Mouse (Mus musculus) G1E-ER4 (cell line): ENCODE results near the gene Ppp1r2. TPM values are rescaled to one million over a fixed set of nuclear protein-coding genes. Genes with fewer than 3 reads are reported as not detected.

Source experiments
- GATA1 ChIP-seq: IDR thresholded peaks from one replicate; pipeline ENCODE4 v1.8.0; 2012; ENCODE audit warnings: low read length, inconsistent platforms
- polyA plus RNA-seq: library from polyadenylated mRNA; stranded (reverse); fragments of >175 nt; gene quantifications from 2 replicates; pipeline ENCODE4 v1.2.3, GENCODE M21; 2012

The Ppp1r2 gene
- polyA plus RNA-seq, 1 experiment = 72.7 TPM

DNA sequence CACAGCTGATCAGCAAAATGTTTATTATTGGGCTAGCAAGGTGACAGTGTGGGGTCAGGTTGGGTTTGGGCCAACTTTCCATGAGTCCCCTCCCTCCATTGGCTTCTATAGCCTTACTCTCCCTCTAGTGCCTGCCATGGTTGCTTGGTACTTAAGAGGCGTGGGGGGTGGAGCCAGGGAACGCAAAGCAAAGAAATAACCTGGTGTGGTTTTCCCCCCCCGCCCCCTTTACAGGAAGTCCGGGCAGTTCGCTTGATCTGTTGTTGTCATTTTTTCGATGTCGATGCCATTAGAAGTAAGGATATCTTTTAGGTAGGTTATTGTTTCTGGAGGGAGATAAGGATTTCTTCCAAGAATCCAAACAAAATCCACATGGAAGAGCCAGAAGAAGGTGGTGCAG lies 22.0 kb upstream of the Ppp1r2 start:
- no peak for TF ChIP-seq GATA1

DNA sequence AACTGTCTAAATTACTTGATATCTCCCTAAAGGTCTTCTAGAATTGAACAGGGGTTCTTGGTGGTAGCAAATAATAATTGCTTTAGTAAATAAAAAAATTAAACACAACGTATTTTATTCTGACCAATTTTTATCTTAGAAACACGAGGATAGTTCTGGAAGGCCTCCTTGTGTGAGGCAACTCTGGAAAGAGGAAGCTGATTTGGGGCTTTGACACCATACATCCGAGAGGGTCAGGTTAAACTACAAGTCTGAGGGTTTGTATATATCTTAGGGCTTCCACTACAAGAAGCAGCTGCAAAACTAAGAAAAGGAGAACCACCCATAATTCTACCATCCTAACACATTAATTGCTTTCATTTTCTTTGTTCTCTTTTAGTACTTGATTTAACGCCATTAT lies 18.7 kb upstream of the Ppp1r2 start:
- no peak for TF ChIP-seq GATA1

DNA sequence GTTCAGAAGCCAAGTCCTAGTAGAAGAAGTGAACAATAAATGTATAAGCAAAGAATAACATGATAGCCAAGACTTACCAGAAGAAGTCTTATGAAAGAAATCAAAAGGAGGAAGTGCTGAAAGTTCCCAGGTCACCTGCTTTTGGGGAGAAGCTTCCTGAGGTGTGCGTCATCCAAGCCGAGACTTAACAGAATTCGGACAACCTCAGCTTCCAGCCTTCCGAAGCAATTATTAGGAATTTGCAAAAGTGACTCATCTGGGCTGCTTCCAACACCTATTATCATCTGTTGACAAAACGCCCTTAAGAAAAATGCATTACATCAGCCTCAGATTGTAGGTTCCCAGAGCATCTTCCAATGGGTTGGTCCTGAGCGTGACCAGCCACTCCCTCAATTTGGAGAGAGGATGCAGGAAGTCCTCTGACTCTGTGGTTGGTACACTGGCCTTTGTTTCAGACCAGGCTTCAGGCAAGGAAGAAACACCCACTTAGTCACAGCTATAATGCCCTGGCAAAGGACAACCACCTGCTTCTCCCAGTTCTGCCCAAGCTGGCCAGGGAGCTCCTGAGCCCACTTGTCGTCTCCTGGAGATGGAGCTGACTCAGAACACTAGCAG lies 15.8 kb upstream of the Ppp1r2 start:
- TF ChIP-seq GATA1 = no peak

DNA sequence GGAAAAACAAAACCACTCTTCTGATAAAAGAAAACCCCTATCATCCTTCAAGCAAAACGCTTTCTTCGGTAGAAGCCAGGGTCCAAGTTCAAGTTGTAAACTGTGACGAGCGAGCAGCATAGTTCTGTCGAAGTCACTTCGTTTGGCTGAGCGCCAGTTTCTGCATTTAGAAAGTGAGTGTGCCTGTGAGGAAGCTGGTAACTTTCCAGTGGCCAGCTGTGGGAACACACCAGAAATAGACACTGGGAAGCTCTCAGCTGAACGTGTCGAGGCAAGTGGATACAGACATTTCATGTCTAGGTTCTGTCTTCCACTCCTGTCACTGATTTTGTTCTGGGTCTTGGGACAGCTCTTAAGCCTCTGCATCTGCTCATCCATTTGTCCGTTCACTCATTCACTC lies 15.2 kb upstream of the Ppp1r2 start:
- no peak for TF ChIP-seq GATA1

- no peak for TF ChIP-seq GATA1
Measured at GRCm38 (mm10) chr16:31287712-31288111, 12.6 kb upstream of the Ppp1r2 start.

GRCm38 (mm10) chr16:31286801-31287488 lies 11.9 kb upstream of the Ppp1r2 start:
- TF ChIP-seq GATA1 = no peak

DNA sequence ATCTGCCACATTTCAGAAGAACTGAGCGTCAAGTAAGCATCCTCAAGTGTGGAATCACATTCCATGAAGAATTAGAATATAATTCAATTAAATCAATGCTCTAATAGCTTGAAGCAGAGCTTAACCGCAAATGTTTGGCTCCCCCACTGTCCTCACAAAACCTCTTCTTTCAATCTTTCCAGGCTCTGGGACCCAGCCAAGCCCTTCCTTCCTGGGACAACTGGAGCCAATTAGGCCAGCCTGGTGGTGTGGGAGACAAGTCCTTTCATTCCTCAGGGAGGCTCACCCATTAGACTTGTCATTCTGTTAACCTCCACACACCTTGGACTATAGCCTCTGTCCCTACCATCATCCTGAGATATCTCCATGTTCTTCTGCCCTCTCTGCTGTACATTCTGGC lies 6.9 kb upstream of the Ppp1r2 start:
- no peak for TF ChIP-seq GATA1

DNA sequence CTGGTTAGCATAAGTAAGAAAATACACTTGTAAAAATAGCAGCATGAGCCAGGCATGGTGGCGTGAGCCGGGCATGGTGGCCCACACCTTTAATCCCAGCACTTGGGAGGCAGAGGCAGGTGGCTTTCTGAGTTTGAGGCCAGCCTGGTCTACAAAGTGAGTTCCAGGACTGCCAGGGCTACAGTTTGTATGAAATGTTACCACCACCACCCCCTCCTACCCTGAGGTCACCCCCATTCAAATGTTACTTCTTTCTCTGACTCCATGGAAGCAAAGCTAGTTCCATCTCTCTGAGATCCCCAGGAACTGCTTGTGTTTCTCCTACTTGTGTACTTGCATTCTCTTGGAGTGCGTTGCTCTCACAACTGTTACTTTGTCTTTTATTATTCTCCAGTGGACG lies 5.1 kb upstream of the Ppp1r2 start:
- TF ChIP-seq GATA1 = no peak

DNA sequence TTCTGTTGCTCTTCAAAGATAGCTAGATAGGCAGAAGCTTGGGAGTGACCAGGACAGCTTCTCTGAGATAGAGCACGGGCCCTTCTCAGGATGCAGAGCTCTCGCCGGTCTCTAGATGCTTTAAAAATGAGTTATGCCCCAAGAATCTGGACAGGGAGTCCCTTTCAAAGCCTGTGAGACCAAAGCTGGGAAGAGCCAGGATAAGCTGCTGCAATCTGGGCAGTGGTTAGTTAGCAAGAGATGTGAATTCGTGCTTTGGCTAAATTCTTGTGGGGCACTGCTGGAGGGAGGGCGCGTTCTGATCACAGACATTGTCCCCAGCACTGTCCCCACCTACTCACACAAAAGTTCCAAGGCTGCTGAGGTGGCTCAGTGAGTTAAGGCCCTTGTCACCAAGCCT lies 3.5 kb upstream of the Ppp1r2 start:
- no peak for TF ChIP-seq GATA1

DNA sequence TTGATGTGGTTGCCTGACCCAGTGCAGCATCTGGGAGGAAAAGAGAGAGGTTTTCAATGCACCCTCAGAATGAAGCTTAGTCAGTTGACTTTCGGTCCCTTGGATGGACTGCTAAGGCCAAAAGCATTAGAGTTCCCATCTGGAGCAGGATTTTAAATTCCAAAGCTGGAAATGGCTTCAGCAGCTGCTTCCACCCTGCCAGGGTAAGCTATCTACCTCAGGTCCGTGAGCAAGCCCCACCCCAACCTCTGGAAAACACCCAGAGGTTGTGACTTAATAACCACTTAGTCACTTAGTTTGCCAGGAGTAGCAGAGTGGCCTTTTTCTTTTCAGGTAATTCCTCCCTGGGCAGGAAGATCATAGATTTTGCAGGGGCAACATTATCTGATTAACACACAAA lies 3.0 kb upstream of the Ppp1r2 start:
- no peak for TF ChIP-seq GATA1

- TF ChIP-seq GATA1 = no peak
Measured at GRCm38 (mm10) chr16:31276962-31277361, 1.9 kb upstream of the Ppp1r2 start.

GRCm38 (mm10) chr16:31276539-31276938 lies 1.5 kb upstream of the Ppp1r2 start:
- TF ChIP-seq GATA1 = no peak

GRCm38 (mm10) chr16:31274084-31274483 lies 993 bp downstream of the Ppp1r2 start:
- TF ChIP-seq GATA1 = no peak

DNA sequence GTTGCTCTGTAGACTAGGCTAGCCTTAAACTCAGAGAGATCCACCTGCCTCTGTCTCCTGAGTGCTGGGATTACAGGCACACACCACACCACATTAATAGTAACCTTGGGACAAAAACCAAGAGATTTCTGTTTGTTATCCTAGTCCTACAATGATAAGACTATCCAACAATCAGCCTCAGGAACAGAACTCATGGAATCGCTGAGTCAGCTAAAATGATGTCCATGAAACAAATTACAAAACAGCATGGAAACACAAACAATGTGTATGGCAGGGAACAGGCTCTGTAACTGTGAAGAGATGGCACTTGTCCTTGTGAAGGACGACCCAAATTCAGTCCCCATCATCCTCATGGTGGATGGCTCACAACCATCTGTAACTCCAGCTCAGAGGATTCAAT lies 8.4 kb downstream of the Ppp1r2 start:
- no peak for TF ChIP-seq GATA1

GRCm38 (mm10) chr16:31256151-31256550 lies 18.9 kb downstream of the Ppp1r2 start:
- no peak for TF ChIP-seq GATA1

- TF ChIP-seq GATA1 = no peak
Measured at GRCm38 (mm10) chr16:31255685-31256084, 19.4 kb downstream of the Ppp1r2 start.

DNA sequence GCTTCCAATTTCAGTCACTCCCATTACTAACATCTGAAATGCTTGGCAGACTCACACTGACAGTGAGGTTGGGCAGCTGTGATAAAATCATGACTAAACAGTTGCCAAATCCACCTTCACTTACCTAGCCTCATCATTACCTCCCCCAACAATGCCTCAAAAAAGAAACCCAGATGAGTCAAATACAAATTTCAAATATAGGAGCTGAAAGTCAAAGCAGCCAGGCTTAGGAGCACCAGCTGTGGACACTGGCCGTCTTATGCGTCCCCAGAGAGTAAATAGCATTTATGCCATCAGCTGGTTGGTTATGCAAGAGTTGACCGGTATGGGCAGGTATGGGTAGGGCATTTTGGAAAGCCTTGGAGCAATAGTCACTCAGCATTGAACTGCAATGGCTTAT lies 25.7 kb downstream of the Ppp1r2 start:
- TF ChIP-seq GATA1 = no peak

DNA sequence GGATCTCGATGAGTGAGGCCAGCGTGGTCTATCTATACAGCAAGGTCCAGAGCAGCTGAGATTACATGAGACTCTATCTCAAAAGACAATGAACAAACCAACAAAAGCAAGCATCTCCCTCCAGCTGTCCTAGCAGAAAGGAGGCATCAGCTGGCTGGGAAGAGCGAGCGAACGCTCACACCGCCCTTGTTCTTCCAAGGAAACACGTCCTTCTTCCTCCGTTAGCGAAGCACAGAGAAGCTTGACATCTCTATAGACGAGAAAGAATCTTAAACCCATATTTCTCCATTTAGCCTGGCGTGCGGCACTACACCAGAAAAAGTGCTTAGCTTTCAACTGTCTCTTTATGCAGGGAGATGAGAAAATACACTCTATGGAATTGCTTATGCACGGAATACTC lies 26.4 kb downstream of the Ppp1r2 start:
- TF ChIP-seq GATA1 = no peak

DNA sequence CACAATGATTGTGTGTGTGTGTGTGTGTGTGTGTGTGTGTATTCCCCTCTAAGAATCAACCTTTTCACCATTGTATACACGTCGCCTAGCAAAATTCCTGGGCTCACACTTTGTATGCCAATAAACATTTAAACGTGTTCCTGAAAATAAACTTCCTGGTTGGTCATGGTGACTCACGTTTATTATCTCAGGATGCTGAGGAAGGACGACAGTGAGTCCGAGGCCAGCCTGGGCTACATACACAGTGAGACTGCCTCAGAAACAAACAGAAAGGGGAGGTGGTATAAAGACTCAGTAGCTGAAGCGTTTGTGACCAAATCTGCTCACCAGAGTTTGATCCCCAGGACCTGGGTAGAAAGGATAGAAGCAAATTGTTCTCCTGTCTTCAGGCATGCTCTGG lies 27.6 kb downstream of the Ppp1r2 start:
- TF ChIP-seq GATA1 = no peak
